Mouse (Mus musculus) lung, adult 2 months (tissue): ENCODE results near the gene Olfr394. TPM values are rescaled to one million over a fixed set of nuclear protein-coding genes. Genes with fewer than 3 reads are reported as not detected.
"Not testable (repeated sequence)": the region's sequence is repeated elsewhere in the genome, so short reads cannot be mapped to it uniquely, and the experiment has no call there.

ENCODE experiments used
- DNase-seq: peaks from one replicate; pipeline ENCODE4 v3.0.0; 2022
- H3K4me1 ChIP-seq: fragments of 200-500 bp; 2 replicates; pipeline ENCODE4 v1.6.1; 2011; ENCODE audit warnings: low read length; ENCODE audit not compliant: control insufficient read depth, insufficient read depth
- H3K4me3 ChIP-seq: fragments of 200-500 bp; replicated peaks from 2 replicates; pipeline ENCODE3; 2011; ENCODE audit warnings: low read depth, mild to moderate bottlenecking, control low read depth, low read length; ENCODE audit errors: extremely low read depth
- CTCF ChIP-seq: fragments of 200-500 bp; IDR thresholded peaks from 2 replicates; pipeline ENCODE4 v1.5.1; 2011; ENCODE audit warnings: mild to moderate bottlenecking, low read length, control low read depth; ENCODE audit not compliant: insufficient read depth
- POLR2A ChIP-seq: fragments of 200-500 bp; IDR thresholded peaks from 2 replicates; pipeline ENCODE4 v1.6.1; 2011; ENCODE audit warnings: low read depth, mild to moderate bottlenecking, control low read depth, low read length, borderline replicate concordance; ENCODE audit errors: extremely low read depth
- WGBS: fragments of 180-500 bp; shearing (Covaris S2); methylation state at CpG from one replicate; pipeline ENCODE4 v1.1.7; 2018; 5-methylcytosine and 5-hydroxymethylcytosine counted together
- polyA plus RNA-seq: library from polyadenylated mRNA; depleted of rRNA; stranded (reverse); fragments of >200 nt; gene quantifications from 2 replicates; pipeline ENCODE4 v1.2.3, GENCODE M21; 2012; rRNA removed

The Olfr394 gene
- polyA plus RNA-seq: not detected in 2 replicates

DNA sequence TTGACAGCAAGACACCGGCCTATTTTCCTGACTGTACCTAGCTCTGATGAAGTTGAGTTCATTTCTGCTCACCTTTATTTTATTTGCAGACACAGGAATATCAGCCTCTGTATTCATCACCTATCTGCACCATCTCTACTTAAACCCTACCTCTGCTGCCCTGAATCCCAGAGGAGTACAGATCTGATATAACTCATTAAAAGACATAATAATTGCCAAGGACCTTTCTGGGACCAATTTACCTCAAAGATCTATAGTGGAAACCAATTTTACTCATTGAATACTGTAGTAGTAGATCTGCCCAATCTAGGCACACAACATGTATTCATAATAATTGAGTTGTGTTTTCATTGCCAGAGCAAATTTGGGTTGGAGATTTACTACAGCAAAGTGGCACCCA is at the start of gene Olfr394:
Gene Olfr394 (minus strand): TSS at position 101 of the 400 bp plus-strand sequence.
- WGBS: 70% methylated on average over 1 of the region's 1 CpGs
- Histone ChIP-seq H3K4me1 (no peaks in the 10 kb centered on the region), H3K4me3 (no peak within 1 kb of the TSS)
- TF ChIP-seq POLR2A (no peak), CTCF (no peak)
- no peak for DNase-seq

DNA sequence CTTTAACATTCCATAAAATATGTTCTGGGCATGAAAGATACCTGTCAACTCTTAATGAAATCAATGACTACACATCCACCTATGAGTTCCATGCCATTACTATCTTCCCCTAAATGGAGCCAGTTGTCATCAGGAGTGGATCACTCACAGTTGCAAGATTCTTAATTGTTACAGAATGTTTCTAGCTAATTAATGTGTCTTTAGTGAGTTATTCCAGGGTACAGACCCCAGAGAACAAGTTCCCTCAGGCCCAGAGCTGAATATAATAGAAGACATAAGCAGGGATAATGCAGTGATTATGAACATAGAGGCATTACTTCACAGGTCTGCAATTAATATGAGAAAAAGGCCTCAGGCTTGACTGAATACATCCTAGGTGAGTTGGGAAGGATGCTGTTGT is 45.8 kb upstream of the Olfr394 start, which contains the start of gene Olfr23:
Gene Olfr23 (plus strand): TSS at position 301 of the 400 bp plus-strand sequence.
- no peak for DNase-seq
- TF ChIP-seq POLR2A (no peak), CTCF (no peak)

DNA sequence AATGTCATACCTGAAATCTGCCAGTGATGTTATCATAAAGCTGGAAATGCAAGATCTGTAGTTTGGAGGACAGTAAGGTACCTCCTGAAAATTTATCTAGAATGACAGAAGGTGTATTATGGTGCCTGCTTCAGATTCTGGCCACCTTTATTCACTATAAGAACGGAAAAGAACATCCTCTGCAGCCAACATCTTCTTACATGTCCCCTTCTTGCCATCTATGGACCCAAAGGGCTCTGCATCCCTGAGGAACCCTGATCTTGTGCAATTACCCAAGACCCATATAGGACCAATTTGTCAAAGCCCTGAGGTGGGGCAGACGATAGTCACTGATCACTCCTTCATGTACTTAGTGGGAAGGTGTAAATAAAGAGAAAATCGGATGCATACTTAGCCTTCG is 18.6 kb upstream of the Olfr394 start, which contains the start of gene Olfr395:
Gene Olfr395 (minus strand): TSS at position 101 of the 400 bp plus-strand sequence.
- not testable (repeated sequence) for H3K4me1 ChIP-seq, H3K4me3 ChIP-seq, DNase-seq
- 70% methylated on average over 4 of the region's 4 CpGs for WGBS

More for the DNA sequence above, 45.8 kb upstream of the Olfr394 start, which contains the start of gene Olfr23:
- Histone ChIP-seq H3K4me3 (no peak within 1 kb of the TSS), H3K4me1 (no peaks in the 10 kb centered on the region)

DNA sequence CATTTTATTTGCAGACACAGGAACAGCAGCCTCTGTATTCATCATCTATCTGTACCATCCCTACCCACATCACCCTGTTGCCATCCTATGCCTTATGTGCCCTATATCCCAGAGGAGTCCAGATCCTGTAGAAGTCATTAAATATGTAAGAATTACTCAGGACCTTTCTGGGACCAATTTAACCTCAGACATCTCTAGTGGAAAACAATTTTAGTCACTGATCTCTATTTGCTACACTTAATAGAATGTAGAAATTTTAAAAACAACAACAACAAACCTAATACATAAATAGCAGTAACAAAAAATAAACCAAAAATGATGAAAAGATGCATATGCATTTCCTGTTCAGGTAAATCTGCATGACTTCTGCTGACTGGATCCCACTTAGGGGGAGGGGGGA is 39.2 kb downstream of the Olfr394 start, which contains the start of gene Olfr393:
Gene Olfr393 (minus strand): TSS at position 101 of the 400 bp plus-strand sequence.
- no peak for DNase-seq
- Histone ChIP-seq H3K4me1 (no peaks in the 10 kb centered on the region), H3K4me3 (no peak within 1 kb of the TSS)
- TF ChIP-seq CTCF (no peak), POLR2A (no peak)

Other genes with a start within 250 kb of the Olfr394 start
- not detected in 2 replicates for gene Zfp735, start 202.0 kb downstream of the Olfr394 start, polyA plus RNA-seq
- not detected in 2 replicates for gene Olfr389, start 110.1 kb downstream of the Olfr394 start, polyA plus RNA-seq
- not detected in 2 replicates for gene Olfr390, start 107.8 kb downstream of the Olfr394 start, polyA plus RNA-seq
- not detected in 2 replicates for gene Olfr391-ps, start 87.7 kb downstream of the Olfr394 start, polyA plus RNA-seq
- not detected in 2 replicates for gene Olfr392, start 73.7 kb downstream of the Olfr394 start, polyA plus RNA-seq
- gene Olfr393, start 39.3 kb downstream of the Olfr394 start, polyA plus RNA-seq: not detected in 2 replicates
- not detected in 2 replicates for gene Olfr395, start 18.5 kb upstream of the Olfr394 start, polyA plus RNA-seq
- not detected in 2 replicates for gene Olfr23, start 45.9 kb upstream of the Olfr394 start, polyA plus RNA-seq
- not detected in 2 replicates for gene Olfr397, start 70.0 kb upstream of the Olfr394 start, polyA plus RNA-seq
- gene Olfr398, start 99.6 kb upstream of the Olfr394 start, polyA plus RNA-seq: not detected in 2 replicates
- not detected in 2 replicates for gene Olfr139, start 165.8 kb upstream of the Olfr394 start, polyA plus RNA-seq
- gene Olfr399, start 165.8 kb upstream of the Olfr394 start, polyA plus RNA-seq: not detected in 2 replicates
- gene Zfp616, start 179.2 kb upstream of the Olfr394 start, polyA plus RNA-seq: not detected in 2 replicates
- gene Olfr401, start 222.9 kb upstream of the Olfr394 start, polyA plus RNA-seq: not detected in 2 replicates